Mouse (Mus musculus) limb, embryonic 10.5 days (tissue): ENCODE results near the gene Adarb2. TPM values are rescaled to one million over a fixed set of nuclear protein-coding genes. Genes with fewer than 3 reads are reported as not detected.

Experiments
- DNase-seq: peaks from one replicate; pipeline ENCODE4 v3.0.0-alpha.2; 2017; ENCODE audit warnings: low spot score
- H3K27ac ChIP-seq: fragments of 300-500 bp; sonication (generic); 2 replicates; pipeline ENCODE4 v1.5.1; 2016; ENCODE audit warnings: mild to moderate bottlenecking
- H3K27me3 ChIP-seq: fragments of 300-500 bp; sonication (generic); 2 replicates; pipeline ENCODE4 v1.6.1; 2016; ENCODE audit warnings: low read depth, mild to moderate bottlenecking; ENCODE audit not compliant: poor library complexity, severe bottlenecking
- H3K36me3 ChIP-seq: fragments of 300-500 bp; sonication (generic); 2 replicates; pipeline ENCODE4 v1.6.1; 2016; ENCODE audit warnings: mild to moderate bottlenecking, moderate library complexity
- H3K4me1 ChIP-seq: fragments of 300-500 bp; sonication (generic); 2 replicates; pipeline ENCODE4 v1.6.1; 2016
- H3K4me3 ChIP-seq: fragments of 300-500 bp; sonication (generic); 2 replicates; pipeline ENCODE4 v1.5.1; 2016; ENCODE audit warnings: mild to moderate bottlenecking, moderate library complexity
- H3K9me3 ChIP-seq: fragments of 300-500 bp; sonication (generic); replicated peaks from 2 replicates; pipeline ENCODE4 v1.6.1; 2016; ENCODE audit warnings: mild to moderate bottlenecking
- WGBS: fragments of 180-500 bp; shearing (Covaris S2); methylation state at CpG from one replicate; pipeline ENCODE4 v1.1.7; 2016; 5-methylcytosine and 5-hydroxymethylcytosine counted together
- polyA plus RNA-seq: library from polyadenylated mRNA; unstranded; fragments of >200 nt; fragmentation: Nextera tagmentation; extraction: Ambion mirVana; gene quantifications from 2 replicates; pipeline ENCODE4 v1.2.1, GENCODE M21; 2016

Adarb2 gene
- polyA plus RNA-seq, 1 experiment from 2014 or later: 0.69 TPM

- Histone ChIP-seq H3K27ac (0 out of 2 replicates have a peak overlapping the region, but pooled peaks have one; percentile 36), H3K27me3 (no peaks in the 10 kb centered on the region), H3K9me3 (no peaks in the 10 kb centered on the region), H3K36me3 (no peaks in the 10 kb centered on the region), H3K4me3 (no peak overlapping the region), H3K4me1 (peaks cover 11% of the 10 kb centered on the region)
- no peak for DNase-seq
- 38% methylated on average over 4 of the region's 4 CpGs for WGBS
These were observed 580.0 kb downstream of the Adarb2 start for GRCm38 (mm10) chr13:8782636-8783035.

GRCm38 (mm10) chr13:8783686-8784307, 581.1 kb downstream of the Adarb2 start:
- H3K36me3 ChIP-seq: no peaks in the 10 kb centered on the region
- DNase-seq: no peak
- WGBS: 84% methylated on average over 10 of the region's 10 CpGs
- H3K27me3 ChIP-seq: no peaks in the 10 kb centered on the region
- peaks cover 11% of the 10 kb centered on the region for H3K4me1 ChIP-seq
- no peak overlapping the region for H3K27ac ChIP-seq
- H3K9me3 ChIP-seq: no peaks in the 10 kb centered on the region
- no peak overlapping the region for H3K4me3 ChIP-seq

GRCm38 (mm10) chr13:8784308-8785061, 581.8 kb downstream of the Adarb2 start:
- Histone ChIP-seq H3K36me3 (no peaks in the 10 kb centered on the region), H3K27ac (no peak overlapping the region), H3K9me3 (no peaks in the 10 kb centered on the region), H3K4me1 (peaks cover 11% of the 10 kb centered on the region), H3K4me3 (no peak overlapping the region), H3K27me3 (no peaks in the 10 kb centered on the region)
- WGBS: 80% methylated on average over 14 of the region's 14 CpGs
- no peak for DNase-seq

- Histone ChIP-seq H3K4me3 (no peak overlapping the region), H3K27me3 (no peaks in the 10 kb centered on the region), H3K4me1 (peaks cover 11% of the 10 kb centered on the region), H3K36me3 (no peaks in the 10 kb centered on the region), H3K9me3 (no peaks in the 10 kb centered on the region), H3K27ac (no peak overlapping the region)
- peak; percentile 63 for DNase-seq
- WGBS: 49% methylated on average over 9 of the region's 9 CpGs
These were observed 582.5 kb downstream of the Adarb2 start for GRCm38 (mm10) chr13:8785185-8785584.

- no peak for DNase-seq
- H3K27me3 ChIP-seq: no peaks in the 10 kb centered on the region
- H3K4me1 ChIP-seq: no peaks in the 10 kb centered on the region
- WGBS: 85% methylated on average over 8 of the region's 8 CpGs
- no peaks in the 10 kb centered on the region for H3K9me3 ChIP-seq
- no peak overlapping the region for H3K27ac ChIP-seq
- no peaks in the 10 kb centered on the region for H3K36me3 ChIP-seq
- H3K4me3 ChIP-seq: no peak overlapping the region
These were observed 590.6 kb downstream of the Adarb2 start for GRCm38 (mm10) chr13:8793217-8793616.

- H3K27me3 ChIP-seq: no peaks in the 10 kb centered on the region
- WGBS: 84% methylated on average over 6 of the region's 6 CpGs
- H3K4me1 ChIP-seq: no peaks in the 10 kb centered on the region
- no peak for DNase-seq
- peaks cover 20% of the 10 kb centered on the region for H3K36me3 ChIP-seq
- H3K27ac ChIP-seq: no peak overlapping the region
- H3K9me3 ChIP-seq: no peaks in the 10 kb centered on the region
- no peak overlapping the region for H3K4me3 ChIP-seq
These were observed 597.9 kb downstream of the Adarb2 start for GRCm38 (mm10) chr13:8800576-8800975.

GRCm38 (mm10) chr13:8805931-8806330, 603.3 kb downstream of the Adarb2 start:
- Histone ChIP-seq H3K9me3 (no peaks in the 10 kb centered on the region), H3K27me3 (no peaks in the 10 kb centered on the region), H3K4me1 (no peaks in the 10 kb centered on the region), H3K36me3 (peaks cover 22% of the 10 kb centered on the region), H3K27ac (no peak overlapping the region), H3K4me3 (no peak overlapping the region)
- no peak for DNase-seq
- WGBS: 97% methylated on average over 2 of the region's 2 CpGs
